Mouse (Mus musculus): ENCODE data around the gene D930048N14Rik. TPM values are rescaled to one million over a fixed set of nuclear protein-coding genes. Genes with fewer than 3 reads are reported as not detected.
"Not testable (repeated sequence)": the region's sequence is repeated elsewhere in the genome, so short reads cannot be mapped to it uniquely, and the experiment has no call there.

D930048N14Rik gene
- polyA plus RNA-seq, 1 experiment from 2014 or later = 3.8 TPM

DNA sequence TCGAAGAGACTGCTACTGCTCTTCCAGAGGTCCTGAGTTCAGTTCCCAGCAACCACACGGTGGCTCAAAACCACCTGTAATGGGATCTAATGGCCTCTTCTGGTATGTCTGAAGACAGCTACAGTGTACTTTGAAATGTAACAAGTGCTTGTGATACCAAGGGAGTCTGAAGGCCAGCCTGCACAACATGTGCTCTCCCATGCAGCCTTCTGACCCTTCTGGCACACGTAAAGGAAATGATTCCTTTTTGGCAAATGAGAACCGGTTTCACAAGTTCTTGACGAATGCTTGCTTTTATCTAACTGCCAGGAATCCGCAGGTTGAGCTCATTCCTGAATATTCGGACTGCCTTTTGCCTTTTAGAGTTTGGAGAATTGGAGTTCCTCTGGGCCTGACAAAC, 35.6 kb upstream of the D930048N14Rik start:
- Histone ChIP-seq H3K36me3 (ENCODE audit: control insufficient read depth, insufficient read depth, low read length) (no peaks in the 10 kb centered on the region), H3K4me2 (replicated peaks; ENCODE audit: low read depth, low read length) (peak overlapping the region; percentile 68), H3K27ac (ENCODE audit: low read depth, low read length) (peak overlapping the region; percentile 86), H3K4me3 (ENCODE audit: low read length) (peak overlapping the region; percentile 33), H3K27me3 (ENCODE audit: control insufficient read depth, insufficient read depth, low read length) (no peaks in the 10 kb centered on the region), H3K9me3 (ENCODE audit: control insufficient read depth, low read length) (no peaks in the 10 kb centered on the region), H3K9ac (ENCODE audit: low read depth, low read length) (peak overlapping the region; percentile 65), H3K4me1 (ENCODE audit: control insufficient read depth, insufficient read depth, low read length) (peaks cover 6% of the 10 kb centered on the region)
- no peak for ATAC-seq (ENCODE audit: low FRiP score, low TSS enrichment)
- WGBS = 34% methylated on average over 7 of the region's 7 CpGs

DNA sequence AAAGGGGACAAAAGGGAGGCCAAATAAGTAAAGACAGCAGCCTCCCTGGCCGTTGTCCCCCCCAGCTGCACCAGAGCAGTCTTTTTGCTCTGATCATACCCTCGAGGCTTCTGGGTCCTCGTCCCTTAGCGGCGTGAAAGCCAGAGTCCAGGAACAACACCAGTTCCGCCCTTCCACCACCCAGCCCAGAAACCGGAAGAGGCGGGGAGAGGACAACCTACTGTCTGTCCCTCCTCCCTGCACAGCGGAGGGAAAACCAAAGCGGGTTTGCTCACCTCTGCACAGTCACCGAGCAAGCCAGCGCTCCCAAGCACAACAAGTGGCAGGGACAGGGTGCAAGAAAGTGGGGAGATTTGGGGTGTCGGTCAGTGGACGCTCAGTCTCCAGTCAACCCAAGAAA, 35.2 kb upstream of the D930048N14Rik start:
- Histone ChIP-seq H3K9ac (ENCODE audit: low read depth, low read length) (peak overlapping the region; percentile 65), H3K27ac (ENCODE audit: low read depth, low read length) (peak overlapping the region; percentile 86), H3K9me3 (ENCODE audit: control insufficient read depth, low read length) (no peaks in the 10 kb centered on the region), H3K4me1 (ENCODE audit: control insufficient read depth, insufficient read depth, low read length) (peaks cover 10% of the 10 kb centered on the region), H3K36me3 (ENCODE audit: control insufficient read depth, insufficient read depth, low read length) (no peaks in the 10 kb centered on the region), H3K4me3 (ENCODE audit: low read length) (peak overlapping the region; percentile 33), H3K27me3 (ENCODE audit: control insufficient read depth, insufficient read depth, low read length) (no peaks in the 10 kb centered on the region), H3K4me2 (replicated peaks; ENCODE audit: low read depth, low read length) (peak overlapping the region; percentile 68)
- 1% methylated on average over 14 of the region's 14 CpGs for WGBS
- peak; percentile 64; the same call in 1 of the 2 replicates for ATAC-seq (ENCODE audit: low FRiP score, low TSS enrichment)

DNA sequence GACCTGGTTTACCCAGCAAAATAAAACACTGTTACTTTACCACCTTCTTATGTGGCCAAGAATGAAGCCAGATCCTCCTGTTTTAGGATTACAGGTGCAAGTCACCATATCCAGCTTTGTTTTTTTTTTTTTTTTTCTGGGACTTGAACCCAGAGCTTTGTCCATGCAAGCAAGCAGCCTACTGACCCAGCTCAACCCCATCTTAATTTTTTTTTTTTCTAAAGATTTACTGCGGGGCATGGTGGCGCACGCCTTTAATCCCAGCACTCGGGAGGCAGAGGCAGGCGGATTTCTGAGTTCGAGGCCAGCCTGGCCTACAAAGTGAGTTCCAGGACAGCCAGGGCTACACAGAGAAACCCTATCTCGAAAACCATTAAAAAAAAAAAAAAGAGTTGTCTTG, 34.6 kb upstream of the D930048N14Rik start:
- not testable (repeated sequence) for H3K27ac ChIP-seq (ENCODE audit: low read depth, low read length); H3K9me3 ChIP-seq (ENCODE audit: control insufficient read depth, low read length); H3K36me3 ChIP-seq (ENCODE audit: control insufficient read depth, insufficient read depth, low read length); ATAC-seq (ENCODE audit: low FRiP score, low TSS enrichment); H3K9ac ChIP-seq (ENCODE audit: low read depth, low read length); H3K27me3 ChIP-seq (ENCODE audit: control insufficient read depth, insufficient read depth, low read length); H3K4me3 ChIP-seq (ENCODE audit: low read length)
- Histone ChIP-seq H3K4me1 (ENCODE audit: control insufficient read depth, insufficient read depth, low read length) (peaks cover 15% of the 10 kb centered on the region), H3K4me2 (replicated peaks; ENCODE audit: low read depth, low read length) (peak overlapping the region; percentile 68)
- WGBS = 93% methylated on average over 7 of the region's 7 CpGs

DNA sequence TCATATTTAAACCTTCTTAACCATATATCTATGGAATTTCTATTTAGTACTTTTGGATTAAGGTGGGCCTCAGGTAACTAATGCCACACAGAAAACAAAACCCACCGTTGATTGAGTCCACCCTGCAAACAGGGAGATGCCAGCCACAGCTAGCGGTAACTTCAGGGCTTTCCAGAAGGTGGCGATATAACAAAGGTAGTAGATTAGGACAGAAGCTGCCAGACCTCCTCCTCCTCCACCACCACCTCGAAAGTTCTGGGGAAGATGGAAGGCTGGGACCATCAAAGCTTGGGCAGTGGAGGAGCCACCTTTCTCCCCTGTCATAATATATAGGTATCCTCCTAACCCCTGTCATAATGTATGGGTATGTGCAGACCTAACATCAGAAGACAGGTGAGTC, 33.1 kb upstream of the D930048N14Rik start:
- 2% methylated on average over 4 of the region's 4 CpGs for WGBS
- no peak for ATAC-seq (ENCODE audit: low FRiP score, low TSS enrichment)

DNA sequence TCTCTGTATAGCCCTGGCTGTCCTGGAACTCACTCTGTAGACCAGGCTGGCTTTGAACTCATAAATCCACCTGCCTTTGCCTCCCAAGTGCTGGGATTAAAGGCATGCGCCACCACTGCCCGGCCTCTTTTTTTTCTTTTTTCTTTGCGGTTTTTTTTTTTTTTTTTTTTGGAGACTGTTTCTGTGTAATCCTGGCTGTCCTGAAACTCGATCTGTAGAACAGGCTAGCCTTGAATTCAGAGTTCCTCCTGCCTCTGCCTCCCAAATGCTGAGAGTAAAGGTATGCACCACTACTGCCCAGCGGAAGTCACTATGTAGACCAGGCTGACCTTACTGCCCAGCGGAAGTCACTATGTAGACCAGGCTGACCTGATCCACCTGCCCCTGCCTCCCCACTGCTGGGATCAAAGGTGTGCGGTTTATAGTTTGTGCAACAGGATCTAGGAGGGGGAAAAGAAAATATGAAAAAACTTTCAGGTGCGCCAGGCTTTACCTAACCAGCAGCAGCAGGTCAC, 31.8 kb upstream of the D930048N14Rik start:
- no peak overlapping the region; the same call in 1 of the 2 replicates for H3K9ac ChIP-seq (ENCODE audit: low read depth, low read length)
- H3K9me3 ChIP-seq (ENCODE audit: control insufficient read depth, low read length) = no peaks in the 10 kb centered on the region
- ATAC-seq (ENCODE audit: low FRiP score, low TSS enrichment) = peak; percentile 56
- no peaks in the 10 kb centered on the region for H3K27me3 ChIP-seq (ENCODE audit: control insufficient read depth, insufficient read depth, low read length)
- no peak overlapping the region for H3K27ac ChIP-seq (ENCODE audit: low read depth, low read length)
- peak overlapping the region; percentile 82 for H3K4me3 ChIP-seq (ENCODE audit: low read length)
- peak overlapping the region; percentile 57 for H3K4me2 ChIP-seq (replicated peaks; ENCODE audit: low read depth, low read length)
- peaks cover 16% of the 10 kb centered on the region for H3K4me1 ChIP-seq (ENCODE audit: control insufficient read depth, insufficient read depth, low read length)
- 51% methylated on average over 8 of the region's 8 CpGs for WGBS
- H3K36me3 ChIP-seq (ENCODE audit: control insufficient read depth, insufficient read depth, low read length) = peaks cover 20% of the 10 kb centered on the region

More for the DNA sequence above, 33.1 kb upstream of the D930048N14Rik start:
- Histone ChIP-seq H3K4me1 (ENCODE audit: control insufficient read depth, insufficient read depth, low read length) (peaks cover 16% of the 10 kb centered on the region), H3K36me3 (ENCODE audit: control insufficient read depth, insufficient read depth, low read length) (peaks cover 7% of the 10 kb centered on the region), H3K4me3 (ENCODE audit: low read length) (no peak overlapping the region), H3K27ac (ENCODE audit: low read depth, low read length) (no peak overlapping the region), H3K9me3 (ENCODE audit: control insufficient read depth, low read length) (no peaks in the 10 kb centered on the region), H3K27me3 (ENCODE audit: control insufficient read depth, insufficient read depth, low read length) (no peaks in the 10 kb centered on the region), H3K9ac (ENCODE audit: low read depth, low read length) (no peak overlapping the region), H3K4me2 (replicated peaks; ENCODE audit: low read depth, low read length) (no peak overlapping the region)

DNA sequence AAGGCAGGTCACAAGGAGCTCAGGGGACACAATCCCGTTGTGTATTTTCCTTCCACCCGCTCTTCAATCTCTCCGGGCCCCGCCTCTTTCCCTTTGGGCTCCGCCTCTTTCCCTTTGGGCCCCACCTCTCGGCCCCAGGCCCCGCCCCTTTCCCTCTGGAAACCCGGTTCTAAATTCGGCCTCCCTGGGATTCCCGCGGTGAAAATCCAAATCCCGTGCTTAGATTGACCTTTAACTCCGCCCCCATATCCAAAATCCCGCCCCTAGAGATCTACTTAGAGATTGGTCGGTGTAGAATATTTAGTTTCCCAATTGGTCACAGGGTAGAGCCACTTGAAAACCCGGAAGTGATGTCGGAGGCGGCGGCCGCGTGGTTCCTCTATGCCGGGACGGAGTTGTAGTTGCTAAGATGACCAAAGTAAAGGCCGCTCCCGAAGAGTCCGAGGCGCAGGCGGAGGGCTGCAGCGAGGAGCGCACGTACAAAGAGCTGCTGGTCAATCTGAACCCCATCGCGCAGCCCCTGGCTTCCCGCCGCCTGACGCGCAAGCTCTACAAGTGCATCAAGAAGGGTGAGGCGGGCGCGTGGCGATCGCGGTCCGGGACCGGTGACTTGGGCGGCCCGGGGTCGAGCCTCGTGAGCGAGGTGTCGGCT, 31.2 kb upstream of the D930048N14Rik start, which contains the start of gene Nhp2:
Gene Nhp2, plus strand, starts transcription at position 327 of the 652 bp plus-strand sequence.
- Histone ChIP-seq H3K27ac (ENCODE audit: low read depth, low read length) (no peak within 1 kb of the TSS), H3K4me2 (replicated peaks; ENCODE audit: low read depth, low read length) (peak within 1 kb of the TSS; percentile 57), H3K9ac (ENCODE audit: low read depth, low read length) (peak within 1 kb of the TSS; percentile 82), H3K36me3 (ENCODE audit: control insufficient read depth, insufficient read depth, low read length) (peaks cover 26% of the 10 kb centered on the region), H3K9me3 (ENCODE audit: control insufficient read depth, low read length) (no peaks in the 10 kb centered on the region), H3K27me3 (ENCODE audit: control insufficient read depth, insufficient read depth, low read length) (no peaks in the 10 kb centered on the region), H3K4me1 (ENCODE audit: control insufficient read depth, insufficient read depth, low read length) (peaks cover 16% of the 10 kb centered on the region), H3K4me3 (ENCODE audit: low read length) (peak within 1 kb of the TSS; percentile 82)
- WGBS = under 1% methylated on average over 51 of the region's 51 CpGs
- peak; percentile 91 for ATAC-seq (ENCODE audit: low FRiP score, low TSS enrichment)

DNA sequence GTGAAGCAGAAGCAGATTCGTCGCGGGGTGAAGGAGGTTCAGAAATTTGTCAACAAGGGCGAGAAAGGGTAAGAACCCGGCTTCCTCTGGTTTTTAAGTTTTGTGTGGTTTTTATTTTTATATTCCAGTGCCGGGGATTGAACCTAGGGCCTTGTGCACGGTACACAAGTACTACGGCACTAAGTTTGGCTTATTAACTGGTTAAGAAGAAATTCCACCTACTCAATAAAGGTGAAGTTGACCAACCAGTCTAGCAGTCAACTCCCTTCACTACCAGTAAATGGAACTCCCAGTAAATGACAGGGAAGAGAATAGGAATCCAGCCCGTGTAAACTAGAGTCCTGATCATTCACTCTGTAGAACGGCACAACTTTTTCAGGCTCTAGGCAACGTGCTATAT, 30.7 kb upstream of the D930048N14Rik start:
- Histone ChIP-seq H3K9me3 (ENCODE audit: control insufficient read depth, low read length) (no peaks in the 10 kb centered on the region), H3K27me3 (ENCODE audit: control insufficient read depth, insufficient read depth, low read length) (no peaks in the 10 kb centered on the region), H3K4me3 (ENCODE audit: low read length) (peak overlapping the region; percentile 82), H3K4me1 (ENCODE audit: control insufficient read depth, insufficient read depth, low read length) (peaks cover 14% of the 10 kb centered on the region), H3K9ac (ENCODE audit: low read depth, low read length) (peak overlapping the region; percentile 82), H3K27ac (ENCODE audit: low read depth, low read length) (no peak overlapping the region), H3K36me3 (ENCODE audit: control insufficient read depth, insufficient read depth, low read length) (peaks cover 31% of the 10 kb centered on the region), H3K4me2 (replicated peaks; ENCODE audit: low read depth, low read length) (peak overlapping the region; percentile 57)
- WGBS = 2% methylated on average over 11 of the region's 11 CpGs
- no peak for ATAC-seq (ENCODE audit: low FRiP score, low TSS enrichment)

DNA sequence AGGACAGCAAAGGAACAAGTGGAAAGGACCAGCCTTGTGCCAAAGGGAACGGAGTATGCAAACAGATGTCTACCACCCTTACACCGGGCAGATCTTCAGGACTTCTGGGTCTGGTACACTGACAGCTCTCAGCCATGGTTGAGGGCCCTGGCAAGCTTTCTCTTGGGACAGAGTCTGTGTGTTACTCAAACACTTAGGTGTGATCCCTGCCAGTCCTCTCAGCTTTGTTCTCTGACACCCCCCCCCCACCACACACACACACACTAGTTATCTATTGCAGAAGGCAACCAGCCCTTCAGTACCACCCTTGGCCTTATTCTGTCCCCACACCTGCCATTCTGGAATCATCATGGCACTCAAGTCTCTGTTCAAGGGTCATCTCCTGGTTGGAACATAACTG, 29.0 kb upstream of the D930048N14Rik start:
- no peak overlapping the region for H3K9ac ChIP-seq (ENCODE audit: low read depth, low read length)

DNA sequence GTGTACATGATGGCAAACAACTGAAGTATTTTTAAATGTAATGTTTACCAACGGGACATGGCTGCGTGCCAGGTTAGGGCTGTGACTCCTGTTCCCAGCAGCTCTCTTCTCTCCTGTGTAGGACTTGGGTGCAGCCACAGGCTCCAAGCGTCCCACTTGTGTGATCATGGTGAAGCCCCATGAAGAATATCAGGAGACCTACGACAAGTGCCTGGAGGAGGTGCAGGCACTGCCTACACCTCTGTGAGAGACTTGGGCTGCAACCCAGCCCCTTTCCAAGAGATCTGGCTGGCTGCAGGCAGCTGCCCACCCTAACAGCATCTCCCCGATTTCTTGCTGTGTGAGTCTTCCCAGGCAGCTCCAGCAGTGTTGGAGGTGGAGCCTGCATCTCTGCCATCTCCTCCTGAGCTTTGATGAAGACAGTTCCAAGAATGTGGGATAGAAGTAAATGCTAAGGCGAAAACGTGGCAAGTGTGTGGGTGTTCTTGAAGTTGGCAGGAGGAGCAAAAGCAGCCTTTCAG, 27.7 kb upstream of the D930048N14Rik start:
- Histone ChIP-seq H3K27me3 (ENCODE audit: control insufficient read depth, insufficient read depth, low read length) (no peaks in the 10 kb centered on the region), H3K4me3 (ENCODE audit: low read length) (no peak overlapping the region), H3K27ac (ENCODE audit: low read depth, low read length) (no peak overlapping the region), H3K4me2 (replicated peaks; ENCODE audit: low read depth, low read length) (no peak overlapping the region), H3K36me3 (ENCODE audit: control insufficient read depth, insufficient read depth, low read length) (peaks cover 58% of the 10 kb centered on the region), H3K9me3 (ENCODE audit: control insufficient read depth, low read length) (no peaks in the 10 kb centered on the region), H3K9ac (ENCODE audit: low read depth, low read length) (no peak overlapping the region), H3K4me1 (ENCODE audit: control insufficient read depth, insufficient read depth, low read length) (peaks cover 11% of the 10 kb centered on the region)
- 92% methylated on average over 7 of the region's 7 CpGs for WGBS
- no peak for ATAC-seq (ENCODE audit: low FRiP score, low TSS enrichment)

More for the DNA sequence above, 29.0 kb upstream of the D930048N14Rik start:
- 95% methylated on average over 2 of the region's 2 CpGs for WGBS
- Histone ChIP-seq H3K9me3 (ENCODE audit: control insufficient read depth, low read length) (no peaks in the 10 kb centered on the region), H3K27ac (ENCODE audit: low read depth, low read length) (no peak overlapping the region), H3K36me3 (ENCODE audit: control insufficient read depth, insufficient read depth, low read length) (peaks cover 45% of the 10 kb centered on the region), H3K4me2 (replicated peaks; ENCODE audit: low read depth, low read length) (no peak overlapping the region), H3K4me1 (ENCODE audit: control insufficient read depth, insufficient read depth, low read length) (peaks cover 11% of the 10 kb centered on the region), H3K4me3 (ENCODE audit: low read length) (no peak overlapping the region), H3K27me3 (ENCODE audit: control insufficient read depth, insufficient read depth, low read length) (no peaks in the 10 kb centered on the region)
- no peak for ATAC-seq (ENCODE audit: low FRiP score, low TSS enrichment)
